Mouse (Mus musculus) liver, adult 2 months (tissue): ENCODE measurements around the gene Ehd2.

Experiments used
- CTCF ChIP-seq: fragments of 200-500 bp; IDR thresholded peaks from 2 replicates; pipeline ENCODE4 v1.5.1; 2011; ENCODE audit warnings: low read depth, low read length, control low read depth
- POLR2A ChIP-seq: fragments of 200-500 bp; IDR thresholded peaks from 2 replicates; pipeline ENCODE4 v1.6.1; 2011; ENCODE audit warnings: low read length, control low read depth; ENCODE audit not compliant: insufficient read depth; ENCODE audit errors: extremely low read depth

GRCm38 (mm10) chr7:15948381-15948941 lies 18.9 kb downstream of the Ehd2 start:
- TF ChIP-seq POLR2A (no peak), CTCF (peak; percentile 94)
